Mouse (Mus musculus) forebrain, embryonic 13.5 days (tissue): ENCODE data around the gene Pard6b. TPM values are rescaled to one million over a fixed set of nuclear protein-coding genes. Genes with fewer than 3 reads are reported as not detected.
A peak's percentile ranks its signal among the peaks of the same experiment; 100 is the strongest.

ENCODE experiments used
- ATAC-seq: fragments of 200-750 bp; cut with Nextera tagmentation; 2 replicates; pipeline ENCODE4 v1.8.0; 2017
- H3K27ac ChIP-seq: fragments of 300-500 bp; sonication (generic); 2 replicates; pipeline ENCODE4 v1.5.1; 2015; ENCODE audit warnings: inconsistent platforms, mild to moderate bottlenecking, moderate library complexity
- H3K27me3 ChIP-seq: fragments of 300-500 bp; sonication (generic); 2 replicates; pipeline ENCODE4 v1.6.1; 2015; ENCODE audit warnings: mild to moderate bottlenecking, inconsistent platforms
- H3K36me3 ChIP-seq: fragments of 300-500 bp; sonication (generic); 2 replicates; pipeline ENCODE4 v1.6.1; 2015; ENCODE audit warnings: mild to moderate bottlenecking, inconsistent platforms; ENCODE audit not compliant: poor library complexity, severe bottlenecking
- H3K4me1 ChIP-seq: fragments of 300-500 bp; sonication (generic); 2 replicates; pipeline ENCODE4 v1.6.1; 2015; ENCODE audit warnings: inconsistent platforms
- H3K4me2 ChIP-seq: fragments of 300-500 bp; sonication (generic); 2 replicates; pipeline ENCODE4 v1.6.1; 2015; ENCODE audit warnings: inconsistent platforms, mild to moderate bottlenecking, moderate library complexity
- H3K4me3 ChIP-seq: fragments of 300-500 bp; sonication (generic); 2 replicates; pipeline ENCODE4 v1.5.1; 2015; ENCODE audit warnings: mild to moderate bottlenecking, inconsistent platforms
- H3K9ac ChIP-seq: fragments of 300-500 bp; sonication (generic); 2 replicates; pipeline ENCODE4 v1.6.1; 2015; ENCODE audit warnings: mild to moderate bottlenecking, inconsistent platforms
- H3K9me3 ChIP-seq: fragments of 300-500 bp; sonication (generic); replicated peaks from 2 replicates; pipeline ENCODE4 v1.6.1; 2016; ENCODE audit warnings: inconsistent platforms
- WGBS: fragments of 180-500 bp; shearing (Covaris S2); methylation state at CpG from one replicate; pipeline ENCODE4 v1.1.7; 2015; 5-methylcytosine and 5-hydroxymethylcytosine counted together
- polyA plus RNA-seq: library from polyadenylated mRNA; unstranded; fragments of >200 nt; fragmentation: Nextera tagmentation; extraction: Ambion mirVana; gene quantifications from 2 replicates; pipeline ENCODE4 v1.2.1, GENCODE M21; 2015

Pard6b gene
- polyA plus RNA-seq, 1 experiment from 2014 or later, result 7.6 TPM

DNA sequence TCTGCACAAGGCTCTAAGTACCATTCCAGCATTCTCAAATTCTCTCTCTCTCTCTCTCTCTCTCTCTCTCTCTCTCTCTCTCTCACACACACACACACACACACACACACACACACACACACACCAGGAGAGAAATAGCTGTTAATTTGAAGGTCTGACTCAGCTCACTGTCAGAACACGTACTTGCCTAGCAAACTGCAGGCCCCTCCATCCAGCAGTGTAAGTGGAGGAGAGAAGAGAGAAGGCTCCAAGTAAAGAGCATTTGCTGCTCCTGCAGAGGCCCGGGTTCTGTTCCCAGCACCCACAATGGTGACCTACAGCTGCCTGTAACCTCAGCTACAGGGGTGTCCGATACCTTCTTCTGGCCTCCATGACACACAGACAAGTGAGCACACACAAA is 37.7 kb downstream of the Pard6b start:
- H3K4me3 ChIP-seq, result no peak overlapping the region
- no peak overlapping the region for H3K4me2 ChIP-seq
- 82% methylated on average over 3 of the region's 3 CpGs for WGBS
- peaks cover 18% of the 10 kb centered on the region for H3K4me1 ChIP-seq
- no peak overlapping the region for H3K9ac ChIP-seq
- no peaks in the 10 kb centered on the region for H3K9me3 ChIP-seq
- no peak for ATAC-seq
- 0 out of 2 replicates have a peak, but pooled peaks cover 7% of the 10 kb centered on the region for H3K27me3 ChIP-seq
- H3K36me3 ChIP-seq, result no peaks in the 10 kb centered on the region
- H3K27ac ChIP-seq, result no peak overlapping the region

DNA sequence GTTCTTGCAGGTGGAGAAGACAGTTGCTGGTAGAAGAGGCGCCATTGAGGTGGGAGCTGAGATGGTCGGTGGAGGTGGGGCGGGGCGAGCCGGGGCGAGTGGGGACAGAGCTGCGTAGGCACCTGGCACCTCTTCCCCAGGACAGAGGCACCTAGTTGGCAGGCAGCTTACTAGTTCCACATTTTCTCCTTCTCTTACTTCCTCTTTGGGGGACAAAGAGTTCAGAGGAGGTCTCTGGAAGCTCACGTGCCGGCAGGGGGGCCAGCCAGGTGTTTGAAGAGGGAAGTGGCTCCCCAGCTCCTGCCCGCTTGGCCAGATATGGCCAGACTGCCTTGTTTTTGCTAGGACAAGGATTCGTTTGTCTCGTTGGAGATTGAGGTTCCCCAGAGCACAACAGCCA is 38.3 kb downstream of the Pard6b start:
- no peak overlapping the region for H3K9ac ChIP-seq
- no peak overlapping the region for H3K4me2 ChIP-seq
- 0 out of 2 replicates have a peak, but pooled peaks cover 7% of the 10 kb centered on the region for H3K27me3 ChIP-seq
- H3K36me3 ChIP-seq, result no peaks in the 10 kb centered on the region
- WGBS, result 81% methylated on average over 12 of the region's 12 CpGs
- no peak overlapping the region for H3K27ac ChIP-seq
- no peaks in the 10 kb centered on the region for H3K9me3 ChIP-seq
- no peak for ATAC-seq
- no peak overlapping the region for H3K4me3 ChIP-seq
- peaks cover 18% of the 10 kb centered on the region for H3K4me1 ChIP-seq

DNA sequence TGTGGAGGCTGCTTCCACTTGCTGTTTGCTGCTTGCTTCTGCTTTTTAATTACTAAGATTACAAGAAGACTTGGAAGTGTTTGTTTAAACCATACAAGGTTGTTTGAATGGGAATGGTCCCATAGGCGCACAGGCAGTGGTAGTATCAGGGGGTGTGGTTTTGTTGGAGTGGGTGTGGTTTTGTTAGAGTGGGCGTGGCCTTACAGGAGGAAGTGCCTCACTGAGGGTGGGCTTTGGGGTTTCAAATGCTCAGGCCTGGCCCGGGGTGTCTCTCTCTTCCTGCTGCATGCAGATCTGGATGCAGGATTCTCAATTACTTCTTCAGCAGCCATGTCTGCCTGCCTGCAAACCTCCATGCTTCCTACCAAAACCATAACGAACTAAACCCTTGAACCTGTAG is 40.1 kb downstream of the Pard6b start:
- H3K4me3 ChIP-seq, result no peak overlapping the region
- ATAC-seq, result no peak
- H3K9ac ChIP-seq, result no peak overlapping the region
- H3K27me3 ChIP-seq, result 0 out of 2 replicates have a peak, but pooled peaks cover 7% of the 10 kb centered on the region
- H3K4me2 ChIP-seq, result no peak overlapping the region
- H3K27ac ChIP-seq, result no peak overlapping the region
- no peaks in the 10 kb centered on the region for H3K36me3 ChIP-seq
- no peaks in the 10 kb centered on the region for H3K9me3 ChIP-seq
- WGBS, result 92% methylated on average over 4 of the region's 4 CpGs
- H3K4me1 ChIP-seq, result peaks cover 18% of the 10 kb centered on the region

DNA sequence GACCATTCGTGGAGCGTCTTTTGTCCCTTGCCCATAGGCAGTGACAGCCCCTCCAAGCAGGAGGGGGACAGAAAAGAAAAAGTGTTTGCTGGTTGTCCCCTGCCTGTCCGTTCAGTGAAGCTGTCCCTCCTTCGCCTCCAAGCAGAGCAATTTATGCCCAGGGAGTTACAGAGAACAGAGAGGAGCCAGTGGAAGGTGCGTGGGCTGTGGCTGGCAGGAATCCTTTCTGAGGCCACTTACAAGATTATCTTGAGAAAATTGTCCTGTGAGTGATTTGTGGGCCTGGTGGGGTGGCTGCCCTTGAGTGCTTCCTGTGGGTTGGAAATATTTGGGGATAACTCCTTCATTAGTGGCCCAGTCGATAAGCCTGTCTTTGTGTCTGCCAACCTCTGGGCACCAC is 42.8 kb downstream of the Pard6b start:
- no peak overlapping the region for H3K4me2 ChIP-seq
- no peaks in the 10 kb centered on the region for H3K36me3 ChIP-seq
- H3K4me1 ChIP-seq, result peaks cover 8% of the 10 kb centered on the region
- H3K4me3 ChIP-seq, result no peak overlapping the region
- 86% methylated on average over 6 of the region's 6 CpGs for WGBS
- no peak overlapping the region for H3K9ac ChIP-seq
- no peak overlapping the region for H3K27ac ChIP-seq
- H3K9me3 ChIP-seq, result no peaks in the 10 kb centered on the region
- H3K27me3 ChIP-seq, result no peaks in the 10 kb centered on the region
- ATAC-seq, result no peak

DNA sequence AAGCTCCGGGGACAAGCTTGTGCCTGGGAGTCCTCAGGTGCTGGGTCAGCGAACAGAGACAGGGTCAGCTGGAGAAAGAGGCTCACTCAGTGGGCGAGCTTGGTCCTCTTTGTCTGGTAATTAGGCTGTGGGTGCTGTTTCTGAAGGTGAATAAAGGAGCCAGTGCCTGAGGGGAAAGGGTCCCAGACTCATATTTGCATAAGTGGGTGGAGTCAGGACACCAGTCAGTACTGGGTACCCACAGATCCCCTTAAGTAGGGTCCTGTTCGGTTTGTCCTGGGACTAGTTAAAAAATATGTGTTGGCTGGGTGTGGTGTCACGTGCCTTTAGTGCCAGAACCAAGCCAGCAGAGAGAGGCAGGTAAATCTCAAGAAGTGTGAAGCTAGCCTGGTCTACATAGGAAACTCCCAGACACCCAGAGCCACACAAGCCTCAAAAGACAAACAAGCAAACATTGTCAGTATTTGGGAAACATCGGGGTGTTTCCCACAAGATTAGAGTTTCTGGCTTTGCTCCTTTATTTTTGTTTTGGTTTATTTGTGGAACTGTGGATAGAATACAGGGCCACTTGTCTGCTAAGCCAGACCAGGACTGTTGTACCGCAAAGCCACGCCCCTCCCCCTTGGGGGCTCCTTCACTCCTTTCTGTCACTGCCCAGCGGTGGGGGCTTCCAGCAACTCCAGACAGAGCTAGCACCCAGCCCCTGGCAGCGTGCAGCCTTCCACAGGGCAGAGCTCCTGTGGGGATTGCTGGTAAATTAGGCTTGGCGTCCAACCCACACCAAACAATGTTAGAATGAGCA is 44.7 kb downstream of the Pard6b start:
- Histone ChIP-seq H3K27me3 (no peaks in the 10 kb centered on the region), H3K9me3 (no peaks in the 10 kb centered on the region), H3K27ac (no peak overlapping the region), H3K9ac (no peak overlapping the region), H3K36me3 (no peaks in the 10 kb centered on the region), H3K4me2 (no peak overlapping the region), H3K4me1 (peaks cover 8% of the 10 kb centered on the region), H3K4me3 (no peak overlapping the region)
- ATAC-seq, result no peak
- WGBS, result 21% methylated on average over 11 of the region's 11 CpGs

- Histone ChIP-seq H3K27me3 (no peaks in the 10 kb centered on the region), H3K36me3 (no peaks in the 10 kb centered on the region), H3K27ac (no peak overlapping the region), H3K4me2 (no peak overlapping the region), H3K9ac (no peak overlapping the region), H3K4me1 (peaks cover 8% of the 10 kb centered on the region), H3K4me3 (no peak overlapping the region), H3K9me3 (no peaks in the 10 kb centered on the region)
- no peak for ATAC-seq
- WGBS, result 75% methylated on average over 14 of the region's 14 CpGs
These were observed 47.0 kb downstream of the Pard6b start for GRCm38 (mm10) chr2:168127767-168128166.

DNA sequence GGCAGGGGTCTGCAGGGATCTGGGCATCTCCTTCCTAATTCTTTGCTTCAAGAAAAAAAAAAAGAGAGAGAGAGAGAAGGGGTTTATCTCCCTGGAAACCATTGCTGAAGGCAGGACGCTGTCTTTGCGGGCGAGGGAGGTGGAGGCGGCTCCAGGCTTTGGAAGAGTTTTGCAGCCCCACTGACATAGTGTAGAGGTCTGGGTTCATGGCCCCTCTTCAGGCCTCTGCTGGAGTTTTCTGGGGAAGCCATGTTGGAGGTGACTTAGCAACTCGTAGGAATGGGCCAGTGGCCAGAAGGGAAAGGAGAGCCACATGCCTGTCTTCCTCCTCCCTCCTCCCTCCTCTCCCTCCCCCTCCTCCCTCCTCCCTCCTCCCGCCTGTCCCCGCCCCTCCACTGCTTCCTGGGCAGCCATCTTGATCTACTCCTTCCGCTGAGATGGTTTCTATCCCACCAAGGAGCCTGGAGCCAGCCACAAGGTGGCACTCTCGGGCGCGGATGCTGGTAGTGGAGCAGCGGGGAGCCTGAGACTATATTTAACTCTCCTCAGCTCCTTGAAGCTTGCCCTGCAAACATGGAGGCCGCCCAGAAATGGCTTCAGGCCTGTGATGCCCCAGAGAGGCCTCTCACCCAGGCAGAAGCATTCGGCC is 47.5 kb downstream of the Pard6b start:
- Histone ChIP-seq H3K4me3 (no peak overlapping the region), H3K9ac (no peak overlapping the region), H3K4me2 (no peak overlapping the region), H3K27me3 (no peaks in the 10 kb centered on the region), H3K4me1 (peaks cover 8% of the 10 kb centered on the region), H3K36me3 (no peaks in the 10 kb centered on the region), H3K27ac (no peak overlapping the region), H3K9me3 (no peaks in the 10 kb centered on the region)
- WGBS, result 12% methylated on average over 12 of the region's 14 CpGs
- ATAC-seq, result peak; percentile 84

DNA sequence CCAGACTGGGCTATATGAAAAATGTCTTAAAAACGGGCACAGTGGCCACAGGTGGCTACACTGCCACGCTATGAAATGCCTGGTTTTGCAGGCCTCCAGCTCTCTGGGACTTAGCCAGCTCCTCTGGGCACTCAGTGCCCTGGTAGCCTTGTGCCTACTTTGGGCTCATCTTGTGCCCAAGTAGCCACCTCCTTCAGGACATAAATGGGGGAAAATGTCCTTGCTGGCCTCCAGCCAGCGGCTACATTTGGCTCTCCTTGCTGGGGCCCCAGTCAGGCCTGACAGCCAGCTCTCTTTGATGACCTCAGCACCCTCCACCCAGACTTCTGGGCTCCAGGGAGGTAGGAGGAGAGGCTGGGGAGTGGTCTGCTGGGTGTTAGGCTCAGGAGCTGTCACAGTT is 49.2 kb downstream of the Pard6b start:
- Histone ChIP-seq H3K9ac (no peak overlapping the region), H3K4me3 (no peak overlapping the region), H3K4me1 (peaks cover 4% of the 10 kb centered on the region), H3K9me3 (no peaks in the 10 kb centered on the region), H3K4me2 (no peak overlapping the region), H3K36me3 (no peaks in the 10 kb centered on the region), H3K27me3 (no peaks in the 10 kb centered on the region), H3K27ac (no peak overlapping the region)
- 88% methylated on average over 3 of the region's 3 CpGs for WGBS
- ATAC-seq, result no peak

DNA sequence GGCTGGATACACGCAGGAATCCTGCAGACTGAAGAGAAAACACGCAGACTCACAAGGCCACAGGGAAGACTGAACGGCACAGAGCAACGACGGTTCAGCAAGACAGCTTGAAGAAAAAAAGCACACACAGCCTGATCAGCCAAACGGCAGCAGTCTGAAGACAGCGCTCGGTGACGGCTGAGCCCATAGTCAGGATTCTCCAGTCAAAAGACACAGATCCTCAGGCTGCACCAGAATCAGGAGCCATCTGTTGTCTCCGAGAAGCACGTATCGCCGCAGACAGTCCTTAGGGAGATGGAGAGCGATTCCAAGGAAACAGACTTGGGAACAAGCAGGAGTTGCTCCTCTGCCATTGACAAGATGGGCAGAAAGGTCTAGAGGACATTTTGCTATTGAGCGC is 56.4 kb downstream of the Pard6b start:
- Histone ChIP-seq H3K27me3 (no peaks in the 10 kb centered on the region), H3K4me2 (0 out of 2 replicates have a peak overlapping the region, but pooled peaks have one; percentile 2), H3K9me3 (no peaks in the 10 kb centered on the region), H3K27ac (peak overlapping the region; percentile 49), H3K4me3 (no peak overlapping the region), H3K36me3 (no peaks in the 10 kb centered on the region), H3K9ac (no peak overlapping the region), H3K4me1 (no peaks in the 10 kb centered on the region)
- ATAC-seq, result no peak; the same call in 1 of the 2 replicates
- 79% methylated on average over 15 of the region's 15 CpGs for WGBS

- Histone ChIP-seq H3K27me3 (no peaks in the 10 kb centered on the region), H3K4me3 (no peak overlapping the region), H3K4me2 (no peak overlapping the region), H3K27ac (no peak overlapping the region), H3K36me3 (no peaks in the 10 kb centered on the region), H3K9me3 (no peaks in the 10 kb centered on the region), H3K9ac (no peak overlapping the region), H3K4me1 (peaks cover 5% of the 10 kb centered on the region; the same call in 1 of the 2 replicates)
- WGBS, result 28% methylated on average over 5 of the region's 5 CpGs
- no peak for ATAC-seq
These were observed 63.0 kb downstream of the Pard6b start for GRCm38 (mm10) chr2:168143794-168144193.

DNA sequence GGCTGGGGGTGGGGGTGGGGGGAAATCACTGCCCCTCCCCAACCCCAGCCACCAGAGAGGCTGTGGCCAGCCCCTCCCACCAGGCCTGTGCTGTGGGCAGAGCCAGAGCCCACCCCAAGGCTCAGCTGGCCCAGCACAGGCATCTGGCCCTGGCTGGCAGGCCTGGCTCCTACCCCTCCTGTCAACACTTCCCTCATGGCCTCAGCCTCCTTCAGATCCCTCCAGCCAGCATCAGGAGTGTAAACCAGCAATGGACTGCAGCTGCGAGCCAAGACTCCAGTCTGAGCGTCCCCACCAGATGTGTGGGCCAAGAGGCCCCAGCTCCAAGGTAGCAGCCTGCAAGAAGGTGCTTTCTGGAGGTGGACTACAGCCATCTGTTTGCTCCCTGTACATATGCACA is 64.6 kb downstream of the Pard6b start:
- Histone ChIP-seq H3K36me3 (no peaks in the 10 kb centered on the region), H3K27me3 (no peaks in the 10 kb centered on the region), H3K9me3 (no peaks in the 10 kb centered on the region), H3K9ac (no peak overlapping the region), H3K4me2 (no peak overlapping the region), H3K4me1 (peaks cover 5% of the 10 kb centered on the region; the same call in 1 of the 2 replicates), H3K27ac (no peak overlapping the region), H3K4me3 (no peak overlapping the region)
- ATAC-seq, result no peak
- 74% methylated on average over 2 of the region's 2 CpGs for WGBS

GRCm38 (mm10) chr2:168147722-168148432 is 67.1 kb downstream of the Pard6b start:
- Histone ChIP-seq H3K4me3 (no peak overlapping the region), H3K9ac (no peak overlapping the region), H3K27ac (no peak overlapping the region), H3K36me3 (no peaks in the 10 kb centered on the region), H3K9me3 (no peaks in the 10 kb centered on the region), H3K27me3 (no peaks in the 10 kb centered on the region), H3K4me1 (peaks cover 5% of the 10 kb centered on the region; the same call in 1 of the 2 replicates), H3K4me2 (no peak overlapping the region)
- WGBS, result 76% methylated on average over 22 of the region's 22 CpGs
- ATAC-seq, result no peak
